Mouse (Mus musculus) frontal cortex, adult (tissue): Measurements from ENCODE around the gene Tcf7l2.
A peak's percentile ranks its signal among the peaks of the same experiment; 100 is the strongest.

Experiments
- ATAC-seq: cut with Nextera tagmentation; 2 replicates; pipeline ENCODE4 v1.9.2; 2017; ENCODE audit warnings: mild to moderate bottlenecking, moderate library complexity, mixed read lengths; ENCODE audit not compliant: low TSS enrichment

Tcf7l2 gene

GRCm38 (mm10) chr19:55860009-55860743 lies 118.6 kb downstream of the Tcf7l2 start:
- no peak for ATAC-seq

GRCm38 (mm10) chr19:55861746-55862145 lies 120.1 kb downstream of the Tcf7l2 start:
- no peak for ATAC-seq

- ATAC-seq = no peak
These were observed 120.9 kb downstream of the Tcf7l2 start for GRCm38 (mm10) chr19:55862559-55862958.

GRCm38 (mm10) chr19:55865049-55865448 lies 123.4 kb downstream of the Tcf7l2 start:
- no peak for ATAC-seq

- no peak for ATAC-seq
These were observed 124.4 kb downstream of the Tcf7l2 start for GRCm38 (mm10) chr19:55865774-55866578.

GRCm38 (mm10) chr19:55867255-55867654 lies 125.6 kb downstream of the Tcf7l2 start:
- no peak for ATAC-seq

GRCm38 (mm10) chr19:55867905-55868304 lies 126.3 kb downstream of the Tcf7l2 start:
- ATAC-seq = no peak

GRCm38 (mm10) chr19:55868597-55868996 lies 127.0 kb downstream of the Tcf7l2 start:
- ATAC-seq = no peak

- ATAC-seq = no peak
These were observed 129.2 kb downstream of the Tcf7l2 start for GRCm38 (mm10) chr19:55870825-55871224.

- no peak for ATAC-seq
These were observed 129.9 kb downstream of the Tcf7l2 start for GRCm38 (mm10) chr19:55871496-55871895.

- no peak for ATAC-seq
These were observed 131.6 kb downstream of the Tcf7l2 start for GRCm38 (mm10) chr19:55873221-55873620.

- peak; percentile 64; the same call in 1 of the 2 replicates for ATAC-seq
These were observed 134.9 kb downstream of the Tcf7l2 start for GRCm38 (mm10) chr19:55876501-55876900.

GRCm38 (mm10) chr19:55877404-55877915 lies 135.8 kb downstream of the Tcf7l2 start:
- ATAC-seq = 0 out of 2 replicates have a peak, but pooled peaks have one; percentile 34

- ATAC-seq = peak; percentile 27; the same call in 1 of the 2 replicates
These were observed 139.2 kb downstream of the Tcf7l2 start for GRCm38 (mm10) chr19:55880664-55881359.

GRCm38 (mm10) chr19:55886536-55886935 lies 144.9 kb downstream of the Tcf7l2 start:
- no peak for ATAC-seq

- no peak for ATAC-seq
These were observed 150.1 kb downstream of the Tcf7l2 start for GRCm38 (mm10) chr19:55891692-55892183.

GRCm38 (mm10) chr19:55893557-55893956 lies 151.9 kb downstream of the Tcf7l2 start:
- ATAC-seq = no peak

- ATAC-seq = no peak
These were observed 152.8 kb downstream of the Tcf7l2 start for GRCm38 (mm10) chr19:55894396-55894795.

- no peak for ATAC-seq
These were observed 153.7 kb downstream of the Tcf7l2 start for GRCm38 (mm10) chr19:55895317-55895716.

- ATAC-seq = no peak
These were observed 154.3 kb downstream of the Tcf7l2 start for GRCm38 (mm10) chr19:55895807-55896420.

- ATAC-seq = no peak
These were observed 155.0 kb downstream of the Tcf7l2 start for GRCm38 (mm10) chr19:55896629-55897028.
